Mouse (Mus musculus): ENCODE data around the gene Ndufs2. TPM values are rescaled to one million over a fixed set of nuclear protein-coding genes. Genes with fewer than 3 reads are reported as not detected.
A peak's percentile ranks its signal among the peaks of the same experiment; 100 is the strongest.

The Ndufs2 gene
- polyA plus RNA-seq, 1 experiment from 2014 or later, result 279 TPM

GRCm38 (mm10) chr1:171274171-171274570, 23.0 kb upstream of the Ndufs2 start:
- DNase-seq (ENCODE audit: low spot score), result no peak
- peaks cover 28% of the 10 kb centered on the region for H3K4me1 ChIP-seq
- WGBS, result 90% methylated on average over 12 of the region's 12 CpGs
- peaks cover 76% of the 10 kb centered on the region for H3K36me3 ChIP-seq (replicated peaks)
- H3K4me3 ChIP-seq, result no peak overlapping the region
- no peaks in the 10 kb centered on the region for H3K27me3 ChIP-seq (replicated peaks; ENCODE audit: low read depth, poor library complexity, severe bottlenecking)
- H3K27ac ChIP-seq (replicated peaks), result no peak overlapping the region
- no peaks in the 10 kb centered on the region for H3K9me3 ChIP-seq

GRCm38 (mm10) chr1:171272086-171272485, 20.9 kb upstream of the Ndufs2 start:
- Histone ChIP-seq H3K27me3 (replicated peaks; ENCODE audit: low read depth, poor library complexity, severe bottlenecking) (no peaks in the 10 kb centered on the region), H3K9me3 (no peaks in the 10 kb centered on the region), H3K4me1 (peaks cover 25% of the 10 kb centered on the region), H3K27ac (replicated peaks) (no peak overlapping the region), H3K4me3 (peak overlapping the region; percentile 83; the same call in 1 of the 2 replicates), H3K36me3 (replicated peaks) (peaks cover 56% of the 10 kb centered on the region)
- WGBS, result 92% methylated on average over 3 of the region's 3 CpGs
- no peak for DNase-seq (ENCODE audit: low spot score)

- H3K36me3 ChIP-seq (replicated peaks), result peaks cover 51% of the 10 kb centered on the region
- H3K4me1 ChIP-seq, result peaks cover 25% of the 10 kb centered on the region
- WGBS, result 71% methylated on average over 10 of the region's 10 CpGs
- no peaks in the 10 kb centered on the region for H3K27me3 ChIP-seq (replicated peaks; ENCODE audit: low read depth, poor library complexity, severe bottlenecking)
- peak overlapping the region; percentile 83; the same call in 1 of the 2 replicates for H3K4me3 ChIP-seq
- DNase-seq (ENCODE audit: low spot score), result no peak
- no peaks in the 10 kb centered on the region for H3K9me3 ChIP-seq
- no peak overlapping the region for H3K27ac ChIP-seq (replicated peaks)
Observed at GRCm38 (mm10) chr1:171271622-171272021, 20.4 kb upstream of the Ndufs2 start.

GRCm38 (mm10) chr1:171271196-171271595, 20.0 kb upstream of the Ndufs2 start:
- Histone ChIP-seq H3K27ac (replicated peaks) (no peak overlapping the region), H3K4me1 (peaks cover 25% of the 10 kb centered on the region), H3K36me3 (replicated peaks) (peaks cover 47% of the 10 kb centered on the region), H3K27me3 (replicated peaks; ENCODE audit: low read depth, poor library complexity, severe bottlenecking) (no peaks in the 10 kb centered on the region), H3K4me3 (peak overlapping the region; percentile 83), H3K9me3 (no peaks in the 10 kb centered on the region)
- DNase-seq (ENCODE audit: low spot score), result no peak
- 59% methylated on average over 9 of the region's 9 CpGs for WGBS

GRCm38 (mm10) chr1:171270573-171270900, 19.3 kb upstream of the Ndufs2 start:
- WGBS, result under 1% methylated on average over 19 of the region's 19 CpGs
- peak overlapping the region; percentile 83 for H3K4me3 ChIP-seq
- H3K27ac ChIP-seq (replicated peaks), result peak overlapping the region; percentile 90

GRCm38 (mm10) chr1:171269848-171270572, 18.8 kb upstream of the Ndufs2 start, which contains the start of gene B4galt3:
Gene B4galt3 (plus strand): TSS chr1:171270328.
- 3% methylated on average over 36 of the region's 36 CpGs for WGBS
- H3K27ac ChIP-seq (replicated peaks), result peak within 1 kb of the TSS; percentile 90

More at GRCm38 (mm10) chr1:171270573-171270900, 19.3 kb upstream of the Ndufs2 start:
- no peaks in the 10 kb centered on the region for H3K27me3 ChIP-seq (replicated peaks; ENCODE audit: low read depth, poor library complexity, severe bottlenecking)
- no peaks in the 10 kb centered on the region for H3K9me3 ChIP-seq
- H3K36me3 ChIP-seq (replicated peaks), result peaks cover 40% of the 10 kb centered on the region
- no peak for DNase-seq (ENCODE audit: low spot score)
- H3K4me1 ChIP-seq, result peaks cover 25% of the 10 kb centered on the region

GRCm38 (mm10) chr1:171268341-171268740, 17.2 kb upstream of the Ndufs2 start:
- H3K27me3 ChIP-seq (replicated peaks; ENCODE audit: low read depth, poor library complexity, severe bottlenecking), result no peaks in the 10 kb centered on the region
- H3K36me3 ChIP-seq (replicated peaks), result peaks cover 18% of the 10 kb centered on the region
- no peak overlapping the region for H3K4me3 ChIP-seq
- 68% methylated on average over 1 of the region's 1 CpGs for WGBS
- peaks cover 29% of the 10 kb centered on the region for H3K4me1 ChIP-seq
- no peaks in the 10 kb centered on the region for H3K9me3 ChIP-seq
- no peak for DNase-seq (ENCODE audit: low spot score)
- no peak overlapping the region for H3K27ac ChIP-seq (replicated peaks)

More at GRCm38 (mm10) chr1:171269848-171270572, 18.8 kb upstream of the Ndufs2 start, which contains the start of gene B4galt3:
- peak; percentile 97 for DNase-seq (ENCODE audit: low spot score)
- H3K36me3 ChIP-seq (replicated peaks), result peaks cover 35% of the 10 kb centered on the region
- no peaks in the 10 kb centered on the region for H3K9me3 ChIP-seq
- H3K4me1 ChIP-seq, result peaks cover 25% of the 10 kb centered on the region
- H3K27me3 ChIP-seq (replicated peaks; ENCODE audit: low read depth, poor library complexity, severe bottlenecking), result no peaks in the 10 kb centered on the region
- peak within 1 kb of the TSS; percentile 83 for H3K4me3 ChIP-seq

GRCm38 (mm10) chr1:171265971-171266744, 15.0 kb upstream of the Ndufs2 start:
- no peaks in the 10 kb centered on the region for H3K9me3 ChIP-seq

DNA sequence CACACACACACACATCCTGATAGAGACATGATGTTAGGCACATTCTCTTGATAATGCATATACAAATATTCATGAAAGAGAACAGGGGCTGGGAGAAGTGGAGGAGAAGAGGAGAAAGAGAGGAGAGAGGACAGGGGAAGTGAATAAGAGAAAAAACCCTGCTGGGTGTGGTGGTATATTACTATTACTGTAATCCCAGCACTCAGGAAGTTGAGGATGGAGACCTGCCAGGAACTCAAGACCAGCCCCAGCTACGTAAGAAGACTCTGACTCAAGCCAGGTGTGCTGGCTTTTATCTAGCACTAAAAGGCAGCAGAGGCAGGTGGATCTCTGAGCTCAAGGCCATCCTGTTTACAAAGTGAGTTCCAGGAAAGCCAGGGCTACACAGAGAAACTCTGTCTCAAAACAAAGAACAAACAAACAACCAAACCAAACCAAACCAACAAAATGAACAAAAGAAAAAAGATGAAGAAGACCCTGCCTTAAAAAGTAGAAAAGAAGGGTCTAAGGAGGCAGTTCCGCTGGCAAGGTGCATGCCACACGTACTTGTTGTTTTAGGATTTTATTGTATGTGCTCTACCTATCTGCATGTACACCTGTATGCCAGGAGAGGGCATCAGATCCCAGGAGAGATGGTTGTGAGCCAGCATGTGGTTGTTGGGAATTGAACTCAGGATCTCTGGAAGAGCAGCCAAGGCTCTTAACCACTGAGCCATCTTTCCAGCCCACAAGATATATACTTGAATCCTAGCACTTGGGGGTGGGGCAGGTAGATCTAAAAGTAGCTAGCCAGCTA, 12.7 kb upstream of the Ndufs2 start:
- peaks cover 9% of the 10 kb centered on the region for H3K36me3 ChIP-seq (replicated peaks)
- 82% methylated on average over 3 of the region's 3 CpGs for WGBS
- no peaks in the 10 kb centered on the region for H3K9me3 ChIP-seq
- H3K4me1 ChIP-seq, result peaks cover 18% of the 10 kb centered on the region
- no peak overlapping the region for H3K4me3 ChIP-seq
- no peaks in the 10 kb centered on the region for H3K27me3 ChIP-seq (replicated peaks; ENCODE audit: low read depth, poor library complexity, severe bottlenecking)
- peak overlapping the region; percentile 30 for H3K27ac ChIP-seq (replicated peaks)
- DNase-seq (ENCODE audit: low spot score), result no peak

More at GRCm38 (mm10) chr1:171265971-171266744, 15.0 kb upstream of the Ndufs2 start:
- H3K4me1 ChIP-seq, result peaks cover 35% of the 10 kb centered on the region
- no peak overlapping the region for H3K4me3 ChIP-seq
- no peak for DNase-seq (ENCODE audit: low spot score)
- WGBS, result 71% methylated on average over 4 of the region's 4 CpGs
- H3K36me3 ChIP-seq (replicated peaks), result no peaks in the 10 kb centered on the region
- H3K27ac ChIP-seq (replicated peaks), result no peak overlapping the region
- H3K27me3 ChIP-seq (replicated peaks; ENCODE audit: low read depth, poor library complexity, severe bottlenecking), result no peaks in the 10 kb centered on the region

DNA sequence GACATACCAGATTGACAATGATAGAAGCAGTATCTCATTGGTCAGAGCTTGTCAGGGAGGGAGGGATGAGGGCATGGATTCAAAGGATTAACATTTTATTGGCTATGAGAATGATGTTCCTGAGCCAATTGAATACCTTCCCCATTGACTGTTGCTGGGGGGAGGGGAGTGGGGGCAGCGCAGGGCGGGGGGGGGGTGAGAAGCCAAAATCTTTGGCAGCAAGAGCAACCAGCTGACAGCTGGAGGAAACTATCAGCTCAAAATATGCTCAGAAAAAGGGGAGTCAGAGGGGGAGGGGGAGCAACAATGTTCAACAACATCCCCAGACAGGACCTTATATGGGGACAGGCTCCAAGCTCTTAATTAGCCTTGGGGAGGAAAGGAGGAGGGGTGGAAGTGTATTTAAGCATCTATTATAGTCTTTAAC, 12.0 kb upstream of the Ndufs2 start:
- Histone ChIP-seq H3K4me1 (peaks cover 18% of the 10 kb centered on the region), H3K9me3 (no peaks in the 10 kb centered on the region), H3K4me3 (peak overlapping the region; percentile 45), H3K36me3 (replicated peaks) (peaks cover 14% of the 10 kb centered on the region), H3K27me3 (replicated peaks; ENCODE audit: low read depth, poor library complexity, severe bottlenecking) (no peaks in the 10 kb centered on the region), H3K27ac (replicated peaks) (peak overlapping the region; percentile 81)
- DNase-seq (ENCODE audit: low spot score), result peak; percentile 59
- WGBS, result 4% methylated on average over 2 of the region's 2 CpGs

- peaks cover 18% of the 10 kb centered on the region for H3K4me1 ChIP-seq
- peak overlapping the region; percentile 81 for H3K27ac ChIP-seq (replicated peaks)
- H3K36me3 ChIP-seq (replicated peaks), result peaks cover 20% of the 10 kb centered on the region
- peak overlapping the region; percentile 45 for H3K4me3 ChIP-seq
- no peaks in the 10 kb centered on the region for H3K9me3 ChIP-seq
- peak; percentile 33 for DNase-seq (ENCODE audit: low spot score)
- WGBS, result 8% methylated on average over 8 of the region's 8 CpGs
- no peaks in the 10 kb centered on the region for H3K27me3 ChIP-seq (replicated peaks; ENCODE audit: low read depth, poor library complexity, severe bottlenecking)
Observed at GRCm38 (mm10) chr1:171262594-171263130, 11.5 kb upstream of the Ndufs2 start.

DNA sequence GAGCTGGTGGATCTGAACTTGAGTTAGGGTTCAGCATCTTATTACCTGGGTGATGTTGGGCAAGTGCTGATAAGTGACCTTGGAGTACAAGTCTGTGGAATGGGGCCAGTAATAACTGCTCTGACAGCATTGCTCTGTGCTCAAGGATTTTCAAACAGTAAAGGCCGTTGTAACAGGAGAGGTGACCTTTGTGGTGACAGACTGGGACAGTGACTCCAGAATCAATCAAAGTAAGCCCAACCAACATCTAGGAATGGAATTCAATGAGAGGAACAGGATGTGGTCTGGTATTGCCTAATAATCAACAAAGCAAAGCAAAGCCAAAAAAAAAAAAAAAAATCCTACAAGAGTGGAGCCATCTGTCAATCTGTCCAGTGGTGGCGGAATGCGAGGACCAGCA, 9.1 kb upstream of the Ndufs2 start:
- WGBS, result 84% methylated on average over 3 of the region's 3 CpGs
- peaks cover 40% of the 10 kb centered on the region for H3K36me3 ChIP-seq (replicated peaks)
- DNase-seq (ENCODE audit: low spot score), result no peak

More for the DNA sequence above, 9.1 kb upstream of the Ndufs2 start:
- Histone ChIP-seq H3K4me3 (no peak overlapping the region), H3K27ac (replicated peaks) (no peak overlapping the region), H3K27me3 (replicated peaks; ENCODE audit: low read depth, poor library complexity, severe bottlenecking) (no peaks in the 10 kb centered on the region), H3K4me1 (peaks cover 18% of the 10 kb centered on the region), H3K9me3 (no peaks in the 10 kb centered on the region)

Measured in embryonic facial prominence, embryonic 10.5 days (tissue).